Mouse (Mus musculus) liver, embryonic 12.5 days (tissue): ENCODE results near the gene Dna2. TPM values are rescaled to one million over a fixed set of nuclear protein-coding genes. Genes with fewer than 3 reads are reported as not detected.
A peak's percentile ranks its signal among the peaks of the same experiment; 100 is the strongest.

Experiments used
- ATAC-seq: fragments of 200-750 bp; cut with Nextera tagmentation; 2 replicates; pipeline ENCODE4 v1.8.0; 2017; ENCODE audit warnings: moderate number of reproducible peaks, mild to moderate bottlenecking, moderate library complexity
- H3K27ac ChIP-seq: fragments of 300-500 bp; sonication (generic); 2 replicates; pipeline ENCODE4 v1.5.1; 2016; ENCODE audit warnings: mild to moderate bottlenecking
- H3K27me3 ChIP-seq: fragments of 300-500 bp; sonication (generic); replicated peaks from 2 replicates; pipeline ENCODE4 v1.6.1; 2016; ENCODE audit warnings: mild to moderate bottlenecking, moderate library complexity
- H3K36me3 ChIP-seq: fragments of 300-500 bp; sonication (generic); 2 replicates; pipeline ENCODE4 v1.6.1; 2016; ENCODE audit warnings: mild to moderate bottlenecking, moderate library complexity
- H3K4me1 ChIP-seq: fragments of 300-500 bp; sonication (generic); 2 replicates; pipeline ENCODE4 v1.6.1; 2016
- H3K4me2 ChIP-seq: fragments of 300-500 bp; sonication (generic); 2 replicates; pipeline ENCODE4 v1.6.1; 2016; ENCODE audit warnings: mild to moderate bottlenecking, moderate library complexity
- H3K4me3 ChIP-seq: fragments of 300-500 bp; sonication (generic); 2 replicates; pipeline ENCODE4 v1.5.1; 2016; ENCODE audit warnings: mild to moderate bottlenecking, moderate library complexity
- H3K9ac ChIP-seq: fragments of 300-500 bp; sonication (generic); 2 replicates; pipeline ENCODE4 v1.6.1; 2016; ENCODE audit warnings: mild to moderate bottlenecking, moderate library complexity
- H3K9me3 ChIP-seq: fragments of 300-500 bp; sonication (generic); replicated peaks from 2 replicates; pipeline ENCODE4 v1.6.1; 2016; ENCODE audit warnings: mild to moderate bottlenecking, moderate library complexity
- WGBS: fragments of 180-500 bp; shearing (Covaris S2); methylation state at CpG from one replicate; pipeline ENCODE4 v1.1.7; 2016; ENCODE audit not compliant: insufficient replicate concordance; 5-methylcytosine and 5-hydroxymethylcytosine counted together
- polyA plus RNA-seq: library from polyadenylated mRNA; unstranded; fragments of >200 nt; fragmentation: Nextera tagmentation; extraction: Ambion mirVana; gene quantifications from 2 replicates; pipeline ENCODE4 v1.2.1, GENCODE M21; 2016

The Dna2 gene
- polyA plus RNA-seq, 1 experiment from 2014 or later, result 40.3 TPM

DNA sequence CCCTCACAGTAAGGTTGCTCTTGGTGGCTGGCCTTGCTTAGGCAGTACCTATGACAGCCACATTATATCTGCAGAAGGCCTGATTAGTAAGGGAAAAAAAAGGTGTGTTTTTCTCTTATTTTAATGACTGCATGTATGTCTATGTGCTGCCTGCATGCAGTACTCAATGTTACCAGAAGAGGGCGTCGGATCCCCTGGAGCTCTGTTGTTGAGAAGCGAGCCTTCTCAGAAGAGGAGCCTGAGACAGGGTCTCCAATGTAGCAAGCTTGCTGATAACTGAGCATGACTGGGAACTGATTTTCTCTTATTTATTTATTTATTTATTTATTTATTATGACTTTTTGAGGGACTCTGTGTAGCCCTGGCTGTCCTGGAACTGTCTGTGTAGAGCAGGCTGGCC lies 40.5 kb downstream of the Dna2 start:
- 17% methylated on average over 3 of the region's 3 CpGs for WGBS

DNA sequence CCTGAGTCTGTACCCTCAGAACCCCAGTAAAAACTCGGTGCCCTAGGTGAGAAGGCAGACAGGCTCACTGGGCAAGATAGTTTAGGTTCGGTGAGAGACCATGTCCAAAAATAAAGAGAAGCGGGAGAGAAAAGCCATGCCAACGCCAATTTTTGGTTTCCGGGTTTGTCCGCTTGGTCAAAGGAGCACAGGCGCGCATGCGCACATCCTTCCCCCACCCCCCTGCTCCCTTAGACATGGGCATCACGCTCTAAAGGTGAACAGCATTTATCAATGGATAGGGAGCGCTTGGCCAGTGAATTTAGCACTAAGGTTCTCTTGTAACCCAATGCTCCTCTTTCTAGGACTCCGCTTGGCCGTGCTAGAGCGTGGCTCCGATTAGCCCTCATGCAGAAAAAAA lies 43.8 kb downstream of the Dna2 start:
- H3K9ac ChIP-seq, result no peak overlapping the region
- no peaks in the 10 kb centered on the region for H3K27me3 ChIP-seq
- peaks cover 27% of the 10 kb centered on the region for H3K36me3 ChIP-seq
- WGBS, result 87% methylated on average over 15 of the region's 15 CpGs
- H3K9me3 ChIP-seq, result no peaks in the 10 kb centered on the region
- ATAC-seq, result no peak
- H3K27ac ChIP-seq, result no peak overlapping the region
- H3K4me1 ChIP-seq, result no peaks in the 10 kb centered on the region
- no peak overlapping the region for H3K4me2 ChIP-seq
- no peak overlapping the region for H3K4me3 ChIP-seq

More for the DNA sequence above, 40.5 kb downstream of the Dna2 start:
- H3K9ac ChIP-seq, result no peak overlapping the region
- no peak overlapping the region for H3K4me3 ChIP-seq
- ATAC-seq, result no peak
- H3K27me3 ChIP-seq, result no peaks in the 10 kb centered on the region
- no peak overlapping the region for H3K27ac ChIP-seq
- peaks cover 25% of the 10 kb centered on the region for H3K36me3 ChIP-seq
- H3K4me2 ChIP-seq, result no peak overlapping the region
- no peaks in the 10 kb centered on the region for H3K4me1 ChIP-seq
- H3K9me3 ChIP-seq, result no peaks in the 10 kb centered on the region

DNA sequence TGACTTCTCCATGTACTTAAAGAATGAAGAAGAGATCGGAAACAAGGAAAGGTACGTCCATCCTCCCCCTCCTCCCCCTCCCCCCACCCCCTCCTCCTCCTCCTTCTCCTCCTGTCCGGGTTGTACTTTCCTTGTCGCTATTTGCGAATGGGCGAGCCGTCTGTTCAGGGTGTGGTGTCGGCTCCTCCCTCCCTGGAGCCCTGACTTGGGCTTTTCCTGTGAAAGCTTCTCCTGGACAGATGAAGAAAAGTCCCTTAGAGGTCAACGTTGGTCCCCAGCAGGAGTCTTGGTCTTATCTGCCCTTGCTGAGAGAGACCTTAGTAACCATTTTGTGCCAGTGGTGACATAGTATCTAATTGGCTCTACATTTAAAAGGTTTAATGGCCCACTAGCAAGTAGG lies 47.2 kb downstream of the Dna2 start:
- 62% methylated on average over 3 of the region's 9 CpGs for WGBS

DNA sequence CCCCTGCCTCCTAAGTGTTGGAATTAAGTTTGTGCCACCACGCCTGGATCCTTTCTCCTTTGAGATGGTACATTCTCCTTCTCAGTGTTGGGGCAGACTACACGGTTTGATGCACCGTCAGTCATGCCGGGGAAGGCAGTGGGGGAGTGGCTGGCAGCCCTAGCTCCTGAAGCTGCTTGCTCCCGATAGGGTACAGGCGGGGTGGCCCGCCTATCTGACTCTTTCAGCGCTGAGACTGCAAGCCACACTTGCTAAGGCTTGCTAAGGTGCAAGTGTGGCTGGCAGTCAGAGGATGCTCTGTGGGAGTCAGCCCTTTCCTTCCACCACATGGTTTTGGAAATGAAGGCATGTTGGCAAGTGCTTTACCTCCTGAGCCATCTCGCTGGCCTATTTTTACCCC lies 53.8 kb downstream of the Dna2 start:
- Histone ChIP-seq H3K36me3 (peaks cover 59% of the 10 kb centered on the region), H3K9ac (no peak overlapping the region), H3K27ac (peak overlapping the region; percentile 27; the same call in 1 of the 2 replicates), H3K27me3 (no peaks in the 10 kb centered on the region), H3K4me3 (no peak overlapping the region), H3K4me2 (no peak overlapping the region), H3K9me3 (no peaks in the 10 kb centered on the region), H3K4me1 (peaks cover 15% of the 10 kb centered on the region)
- ATAC-seq, result peak; percentile 87
- WGBS, result 53% methylated on average over 9 of the region's 9 CpGs

More for the DNA sequence above, 47.2 kb downstream of the Dna2 start:
- Histone ChIP-seq H3K9me3 (no peaks in the 10 kb centered on the region), H3K36me3 (peaks cover 47% of the 10 kb centered on the region), H3K27me3 (no peaks in the 10 kb centered on the region), H3K4me2 (no peak overlapping the region), H3K4me1 (no peaks in the 10 kb centered on the region), H3K9ac (no peak overlapping the region), H3K4me3 (no peak overlapping the region), H3K27ac (no peak overlapping the region)
- ATAC-seq, result no peak

DNA sequence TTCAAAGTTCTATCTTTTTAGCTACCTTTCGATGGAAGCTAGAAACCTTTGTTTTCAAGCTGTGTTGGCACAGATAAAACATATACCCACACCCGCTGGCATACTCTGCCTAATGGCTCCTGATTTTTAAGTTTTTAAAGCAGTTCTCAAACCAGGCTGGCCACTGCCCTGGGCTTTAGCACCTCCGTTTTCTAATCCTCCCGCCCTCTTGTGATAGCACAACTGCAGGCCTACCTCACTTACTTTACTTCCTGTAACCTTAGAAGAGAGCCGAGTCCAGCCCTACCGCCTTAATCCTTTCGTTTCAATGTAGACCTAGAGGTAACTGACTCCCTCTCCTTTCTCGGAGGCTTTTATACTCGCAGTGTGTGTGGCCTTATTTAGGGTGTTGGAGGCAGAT lies 56.4 kb downstream of the Dna2 start:
- 67% methylated on average over 9 of the region's 9 CpGs for WGBS
- H3K4me1 ChIP-seq, result peaks cover 15% of the 10 kb centered on the region
- H3K27ac ChIP-seq, result no peak overlapping the region
- H3K4me2 ChIP-seq, result no peak overlapping the region
- no peak overlapping the region for H3K4me3 ChIP-seq
- ATAC-seq, result no peak
- H3K9me3 ChIP-seq, result no peaks in the 10 kb centered on the region
- no peaks in the 10 kb centered on the region for H3K27me3 ChIP-seq
- peaks cover 58% of the 10 kb centered on the region for H3K36me3 ChIP-seq
- H3K9ac ChIP-seq, result no peak overlapping the region

DNA sequence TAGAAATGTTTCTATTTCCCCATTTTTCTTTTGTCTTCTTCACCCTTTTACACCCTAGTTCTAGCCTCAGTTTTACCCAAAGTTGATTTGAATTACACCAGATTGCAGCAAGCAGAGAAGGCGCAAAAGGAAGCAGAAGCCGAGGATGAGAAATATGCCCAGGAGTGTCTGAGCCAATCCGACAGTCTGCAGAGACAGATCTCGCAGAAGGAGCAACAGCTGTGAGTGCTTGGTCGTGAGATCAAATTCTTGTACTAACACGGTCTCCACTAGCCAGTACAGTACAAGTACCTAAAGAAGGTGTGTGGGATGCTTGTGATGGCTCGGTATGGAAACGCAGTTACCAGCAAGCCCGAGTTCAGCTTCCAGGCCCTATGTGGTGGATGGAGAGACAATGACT lies 57.7 kb downstream of the Dna2 start:
- no peak for ATAC-seq
- Histone ChIP-seq H3K36me3 (peaks cover 58% of the 10 kb centered on the region), H3K27ac (no peak overlapping the region), H3K27me3 (no peaks in the 10 kb centered on the region), H3K4me1 (peaks cover 18% of the 10 kb centered on the region), H3K4me2 (no peak overlapping the region), H3K9ac (no peak overlapping the region), H3K9me3 (no peaks in the 10 kb centered on the region), H3K4me3 (no peak overlapping the region)
- WGBS, result 84% methylated on average over 9 of the region's 9 CpGs

DNA sequence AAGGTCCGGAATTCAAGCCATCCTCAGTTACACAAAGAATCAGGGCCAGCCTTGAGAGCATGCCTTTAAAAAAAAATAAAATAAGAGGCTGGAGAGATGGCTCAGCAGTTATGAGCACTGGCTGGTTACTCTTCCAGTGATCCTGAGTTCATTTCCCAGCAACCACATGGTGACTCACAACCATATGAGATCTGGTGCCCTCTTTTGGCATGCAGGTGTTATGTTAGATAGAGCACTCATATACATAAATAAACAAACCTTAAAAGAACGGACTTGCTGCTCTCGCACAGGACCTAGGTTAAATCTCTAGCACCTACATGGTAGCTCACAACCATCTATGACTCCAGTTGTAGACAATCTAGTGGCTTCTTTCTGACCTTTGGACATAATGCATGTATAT lies 61.4 kb downstream of the Dna2 start:
- H3K9me3 ChIP-seq, result no peaks in the 10 kb centered on the region
- ATAC-seq, result no peak
- H3K27me3 ChIP-seq, result no peaks in the 10 kb centered on the region
- H3K4me1 ChIP-seq, result peaks cover 19% of the 10 kb centered on the region
- 64% methylated on average over 3 of the region's 3 CpGs for WGBS
- no peak overlapping the region for H3K27ac ChIP-seq
- H3K4me2 ChIP-seq, result no peak overlapping the region
- H3K4me3 ChIP-seq, result no peak overlapping the region
- H3K36me3 ChIP-seq, result peaks cover 72% of the 10 kb centered on the region
- no peak overlapping the region for H3K9ac ChIP-seq

DNA sequence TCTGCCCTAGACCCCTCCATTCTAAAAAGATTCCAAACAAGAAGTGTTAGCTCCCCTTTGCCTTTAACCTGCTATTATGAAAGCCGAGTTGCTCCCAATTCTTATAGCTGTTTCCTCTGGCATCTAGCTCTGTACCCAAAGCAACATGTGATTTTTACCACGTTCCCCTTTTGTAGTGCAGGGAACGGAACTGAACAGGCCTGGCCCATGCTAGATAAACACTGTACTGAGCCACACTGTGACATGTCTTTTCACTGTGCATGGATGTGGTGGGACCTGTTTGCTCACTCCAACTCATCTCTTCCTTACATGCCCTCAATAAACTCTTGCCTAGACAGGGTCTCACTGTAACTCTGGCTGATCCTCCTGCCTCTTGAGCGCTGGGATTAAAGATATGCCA lies 63.4 kb downstream of the Dna2 start:
- ATAC-seq, result peak; percentile 58
- WGBS, result 39% methylated on average over 4 of the region's 4 CpGs
- Histone ChIP-seq H3K36me3 (peaks cover 80% of the 10 kb centered on the region), H3K4me3 (no peak overlapping the region), H3K9ac (no peak overlapping the region), H3K27ac (no peak overlapping the region), H3K9me3 (no peaks in the 10 kb centered on the region), H3K4me1 (peaks cover 25% of the 10 kb centered on the region), H3K4me2 (no peak overlapping the region), H3K27me3 (no peaks in the 10 kb centered on the region)

DNA sequence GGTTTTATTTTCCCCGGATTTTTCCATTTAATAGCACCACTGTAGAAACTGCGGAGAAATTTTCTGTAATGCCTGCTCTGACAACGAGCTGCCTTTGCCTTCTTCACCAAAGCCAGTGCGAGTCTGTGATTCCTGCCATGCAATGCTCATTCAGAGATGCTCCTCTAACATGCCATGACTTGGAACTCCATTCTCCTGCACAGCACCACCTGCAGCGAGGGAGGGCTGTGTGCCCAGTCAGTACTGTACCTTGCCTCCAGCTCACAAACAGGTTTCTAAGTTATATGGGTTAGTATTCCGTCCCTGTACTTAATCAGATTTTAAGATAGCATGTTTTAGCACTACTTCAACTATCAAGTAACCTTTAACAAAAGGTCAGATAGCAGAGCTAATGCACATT lies 64.7 kb downstream of the Dna2 start:
- ATAC-seq, result no peak
- Histone ChIP-seq H3K4me2 (no peak overlapping the region), H3K27ac (no peak overlapping the region), H3K36me3 (peaks cover 87% of the 10 kb centered on the region), H3K27me3 (no peaks in the 10 kb centered on the region), H3K9me3 (no peaks in the 10 kb centered on the region), H3K4me1 (peaks cover 25% of the 10 kb centered on the region), H3K4me3 (no peak overlapping the region), H3K9ac (no peak overlapping the region)
- WGBS, result 84% methylated on average over 6 of the region's 6 CpGs

DNA sequence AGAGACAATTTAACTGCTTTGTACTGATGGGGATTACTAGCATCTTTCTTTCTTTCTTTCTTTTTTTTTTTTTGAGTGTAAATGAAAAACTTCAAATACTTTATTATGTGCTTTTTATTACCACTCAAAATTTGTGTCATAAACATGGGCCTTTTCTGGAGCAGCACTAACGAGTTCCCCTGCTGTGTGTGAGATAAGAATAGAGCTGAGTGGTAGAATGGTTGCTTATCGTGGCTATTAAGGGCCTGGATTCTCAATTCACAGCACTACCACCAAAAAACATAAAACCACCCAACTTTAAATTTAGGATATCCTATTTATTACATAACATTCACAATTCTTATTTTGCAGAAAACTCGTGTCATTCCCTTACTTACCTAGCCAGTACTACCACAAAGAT lies 66.7 kb downstream of the Dna2 start:
- Histone ChIP-seq H3K4me3 (no peak overlapping the region), H3K27me3 (no peaks in the 10 kb centered on the region), H3K9ac (no peak overlapping the region), H3K9me3 (no peaks in the 10 kb centered on the region), H3K4me2 (no peak overlapping the region), H3K36me3 (peaks cover 86% of the 10 kb centered on the region), H3K4me1 (peaks cover 25% of the 10 kb centered on the region), H3K27ac (no peak overlapping the region)
- ATAC-seq, result no peak
- 36% methylated on average over 3 of the region's 3 CpGs for WGBS

DNA sequence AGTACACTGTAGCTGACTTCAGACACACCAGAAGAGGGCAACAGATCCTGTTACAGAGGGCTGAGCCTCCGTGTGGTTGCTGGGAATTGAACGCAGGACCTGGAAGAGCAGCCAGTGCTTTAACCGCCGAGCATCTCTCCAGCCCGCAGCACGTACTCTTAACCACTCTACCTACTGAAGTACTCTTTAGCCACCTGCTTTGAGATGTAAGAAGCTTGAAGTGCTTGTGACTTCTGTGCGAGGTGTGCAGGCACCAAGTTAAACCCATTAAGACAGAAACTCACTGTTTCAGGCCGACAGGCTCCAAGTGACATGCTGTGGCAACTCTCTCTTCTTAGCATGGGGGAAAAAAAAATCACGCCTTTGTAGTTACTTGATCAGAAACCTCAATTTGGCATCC lies 67.3 kb downstream of the Dna2 start:
- H3K36me3 ChIP-seq, result peaks cover 86% of the 10 kb centered on the region

DNA sequence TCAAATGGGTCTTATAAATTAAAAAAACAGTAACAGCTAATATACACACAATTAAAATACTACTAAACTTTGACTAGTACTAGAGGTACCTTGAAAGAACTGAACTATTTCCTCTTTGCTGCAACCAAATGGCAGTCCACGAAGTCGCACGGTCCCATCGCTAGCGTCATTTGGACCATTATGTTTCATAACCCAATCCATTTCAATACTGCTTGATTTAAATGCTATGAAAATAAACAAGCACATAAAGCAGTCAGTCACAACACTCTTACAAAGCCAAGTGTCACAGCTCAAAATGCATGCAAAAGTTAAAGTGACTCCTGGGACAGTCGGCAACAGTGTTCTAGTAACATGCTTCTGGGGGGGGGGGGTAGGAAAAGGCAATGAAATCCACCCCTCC lies 72.5 kb downstream of the Dna2 start:
- Histone ChIP-seq H3K9ac (no peak overlapping the region), H3K4me1 (peaks cover 29% of the 10 kb centered on the region), H3K27me3 (no peaks in the 10 kb centered on the region), H3K4me2 (no peak overlapping the region), H3K4me3 (no peak overlapping the region), H3K27ac (no peak overlapping the region), H3K9me3 (no peaks in the 10 kb centered on the region), H3K36me3 (peaks cover 41% of the 10 kb centered on the region)
- 92% methylated on average over 6 of the region's 6 CpGs for WGBS
- no peak for ATAC-seq

More for the DNA sequence above, 67.3 kb downstream of the Dna2 start:
- Histone ChIP-seq H3K9ac (no peak overlapping the region), H3K4me2 (no peak overlapping the region), H3K4me1 (peaks cover 25% of the 10 kb centered on the region), H3K9me3 (no peaks in the 10 kb centered on the region), H3K27me3 (no peaks in the 10 kb centered on the region), H3K4me3 (no peak overlapping the region), H3K27ac (no peak overlapping the region)
- ATAC-seq, result no peak
- 88% methylated on average over 9 of the region's 9 CpGs for WGBS

DNA sequence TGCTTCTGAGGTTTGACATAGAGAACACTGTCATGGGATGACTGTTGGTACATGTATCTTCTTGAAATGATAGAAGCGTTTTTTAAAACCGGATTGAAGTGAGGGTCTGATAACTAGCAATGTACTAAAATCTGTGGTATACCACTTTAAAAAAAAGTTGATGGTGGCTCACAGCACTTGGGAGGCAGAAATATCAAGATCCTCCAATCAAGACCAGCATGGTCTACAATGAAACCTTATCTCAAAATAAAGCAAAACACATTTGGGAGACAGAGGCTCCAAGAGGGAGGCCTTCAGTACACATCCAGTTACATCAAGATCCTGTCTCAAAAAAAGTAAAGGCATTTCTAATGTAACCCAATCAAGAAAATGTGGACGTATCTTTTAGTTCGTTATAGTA lies 74.9 kb downstream of the Dna2 start:
- no peaks in the 10 kb centered on the region for H3K27me3 ChIP-seq
- WGBS, result 25% methylated on average over 4 of the region's 4 CpGs
- peaks cover 17% of the 10 kb centered on the region for H3K36me3 ChIP-seq
- H3K4me2 ChIP-seq, result peak overlapping the region; percentile 88
- no peak overlapping the region for H3K27ac ChIP-seq
- H3K4me3 ChIP-seq, result peak overlapping the region; percentile 95
- H3K9me3 ChIP-seq, result no peaks in the 10 kb centered on the region
- ATAC-seq, result no peak
- peak overlapping the region; percentile 98; the same call in 1 of the 2 replicates for H3K9ac ChIP-seq
- peaks cover 44% of the 10 kb centered on the region for H3K4me1 ChIP-seq
